Mouse (Mus musculus): ENCODE measurements around the gene Tns1. TPM values are rescaled to one million over a fixed set of nuclear protein-coding genes. Genes with fewer than 3 reads are reported as not detected.

Tns1 gene
- polyA plus RNA-seq, 1 experiment: 192 TPM

- DNase-seq (ENCODE audit: low spot score): no peak
Measured at GRCm38 (mm10) chr1:74032966-74033365, 91.3 kb downstream of the Tns1 start.

GRCm38 (mm10) chr1:74031771-74032609, 92.3 kb downstream of the Tns1 start:
- DNase-seq (ENCODE audit: low spot score): no peak

- no peak for DNase-seq (ENCODE audit: low spot score)
Measured at GRCm38 (mm10) chr1:74030901-74031360, 93.3 kb downstream of the Tns1 start.

- no peak for DNase-seq (ENCODE audit: low spot score)
Measured at GRCm38 (mm10) chr1:74030285-74030684, 94.0 kb downstream of the Tns1 start.

GRCm38 (mm10) chr1:74029669-74030068, 94.6 kb downstream of the Tns1 start:
- DNase-seq (ENCODE audit: low spot score): no peak

- no peak for DNase-seq (ENCODE audit: low spot score)
Measured at GRCm38 (mm10) chr1:74028881-74029266, 95.4 kb downstream of the Tns1 start.

- no peak for DNase-seq (ENCODE audit: low spot score)
Measured at GRCm38 (mm10) chr1:74028118-74028880, 96.0 kb downstream of the Tns1 start.

GRCm38 (mm10) chr1:74027559-74028091, 96.6 kb downstream of the Tns1 start:
- DNase-seq (ENCODE audit: low spot score): no peak

- DNase-seq (ENCODE audit: low spot score): no peak
Measured at GRCm38 (mm10) chr1:74026703-74027195, 97.5 kb downstream of the Tns1 start.

- DNase-seq (ENCODE audit: low spot score): no peak
Measured at GRCm38 (mm10) chr1:74025651-74026226, 98.5 kb downstream of the Tns1 start.

GRCm38 (mm10) chr1:74025227-74025626, 99.0 kb downstream of the Tns1 start:
- DNase-seq (ENCODE audit: low spot score): no peak

- no peak for DNase-seq (ENCODE audit: low spot score)
Measured at GRCm38 (mm10) chr1:74024452-74025190, 99.6 kb downstream of the Tns1 start.

- no peak for DNase-seq (ENCODE audit: low spot score)
Measured at GRCm38 (mm10) chr1:74022998-74023397, 101.3 kb downstream of the Tns1 start.

GRCm38 (mm10) chr1:74022536-74022935, 101.7 kb downstream of the Tns1 start:
- no peak for DNase-seq (ENCODE audit: low spot score)

GRCm38 (mm10) chr1:74020235-74020634, 104.0 kb downstream of the Tns1 start:
- DNase-seq (ENCODE audit: low spot score): no peak

GRCm38 (mm10) chr1:74017399-74018172, 106.7 kb downstream of the Tns1 start:
- no peak for DNase-seq (ENCODE audit: low spot score)

GRCm38 (mm10) chr1:74016618-74017017, 107.6 kb downstream of the Tns1 start:
- DNase-seq (ENCODE audit: low spot score): no peak

GRCm38 (mm10) chr1:74015513-74016234, 108.6 kb downstream of the Tns1 start:
- DNase-seq (ENCODE audit: low spot score): no peak

GRCm38 (mm10) chr1:74014538-74015327, 109.5 kb downstream of the Tns1 start:
- DNase-seq (ENCODE audit: low spot score): no peak
